Mouse (Mus musculus): ENCODE measurements at regions not wholly inside any gene's neighbourhood (a gene's known extent, or its start where the extent isn't known, plus 50 kb on each side); places are given as distances from the start of the nearest gene placed in this dataset.

GRCm38 (mm10) chr7:40275078-40275477 lies 623.0 kb upstream of the Vstm2b start:
- no peaks in the 10 kb centered on the region for H3K9me3 ChIP-seq (replicated peaks; ENCODE audit: control insufficient read depth, low read length)
- H3K4me3 ChIP-seq (replicated peaks; ENCODE audit: low read length) = no peak overlapping the region
- no peaks in the 10 kb centered on the region for H3K27me3 ChIP-seq (ENCODE audit: control insufficient read depth, insufficient read depth, low read length)
- H3K4me2 ChIP-seq (ENCODE audit: low read depth, low read length) = no peak overlapping the region
- H3K4me1 ChIP-seq (ENCODE audit: control insufficient read depth, insufficient read depth, low read length) = no peaks in the 10 kb centered on the region
- WGBS = 78% methylated on average over 9 of the region's 9 CpGs
- H3K27ac ChIP-seq (ENCODE audit: low read length) = no peak overlapping the region
- ATAC-seq (ENCODE audit: insufficient read depth, low FRiP score) = no peak
- H3K36me3 ChIP-seq (ENCODE audit: control insufficient read depth, insufficient read depth, low read length) = no peaks in the 10 kb centered on the region
- no peak overlapping the region for H3K9ac ChIP-seq (ENCODE audit: low read length)

- Histone ChIP-seq H3K27ac (ENCODE audit: low read length) (no peak overlapping the region), H3K9me3 (replicated peaks; ENCODE audit: control insufficient read depth, low read length) (no peaks in the 10 kb centered on the region), H3K4me2 (ENCODE audit: low read depth, low read length) (no peak overlapping the region), H3K4me3 (replicated peaks; ENCODE audit: low read length) (no peak overlapping the region), H3K9ac (ENCODE audit: low read length) (no peak overlapping the region), H3K4me1 (ENCODE audit: control insufficient read depth, insufficient read depth, low read length) (no peaks in the 10 kb centered on the region), H3K27me3 (ENCODE audit: control insufficient read depth, insufficient read depth, low read length) (no peaks in the 10 kb centered on the region), H3K36me3 (ENCODE audit: control insufficient read depth, insufficient read depth, low read length) (no peaks in the 10 kb centered on the region)
- no peak for ATAC-seq (ENCODE audit: insufficient read depth, low FRiP score)
- WGBS = 29% methylated on average over 4 of the region's 4 CpGs
These were observed 622.5 kb upstream of the Vstm2b start for GRCm38 (mm10) chr7:40275658-40276057.

GRCm38 (mm10) chr7:40276116-40276515 lies 622.0 kb upstream of the Vstm2b start:
- WGBS = 41% methylated on average over 5 of the region's 5 CpGs
- no peak overlapping the region for H3K9ac ChIP-seq (ENCODE audit: low read length)
- H3K36me3 ChIP-seq (ENCODE audit: control insufficient read depth, insufficient read depth, low read length) = no peaks in the 10 kb centered on the region
- H3K4me1 ChIP-seq (ENCODE audit: control insufficient read depth, insufficient read depth, low read length) = no peaks in the 10 kb centered on the region
- H3K27ac ChIP-seq (ENCODE audit: low read length) = no peak overlapping the region
- ATAC-seq (ENCODE audit: insufficient read depth, low FRiP score) = no peak
- no peak overlapping the region for H3K4me3 ChIP-seq (replicated peaks; ENCODE audit: low read length)
- H3K9me3 ChIP-seq (replicated peaks; ENCODE audit: control insufficient read depth, low read length) = no peaks in the 10 kb centered on the region
- H3K27me3 ChIP-seq (ENCODE audit: control insufficient read depth, insufficient read depth, low read length) = no peaks in the 10 kb centered on the region
- H3K4me2 ChIP-seq (ENCODE audit: low read depth, low read length) = no peak overlapping the region

GRCm38 (mm10) chr7:40290166-40290565 lies 608.0 kb upstream of the Vstm2b start:
- no peaks in the 10 kb centered on the region for H3K4me1 ChIP-seq (ENCODE audit: control insufficient read depth, insufficient read depth, low read length)
- H3K9ac ChIP-seq (ENCODE audit: low read length) = no peak overlapping the region
- no peaks in the 10 kb centered on the region for H3K9me3 ChIP-seq (replicated peaks; ENCODE audit: control insufficient read depth, low read length)
- H3K4me3 ChIP-seq (replicated peaks; ENCODE audit: low read length) = no peak overlapping the region
- H3K27ac ChIP-seq (ENCODE audit: low read length) = no peak overlapping the region
- whole genome bisulfite sequencing = 87% methylated on average over 3 of the region's 3 CpGs
- H3K27me3 ChIP-seq (ENCODE audit: control insufficient read depth, insufficient read depth, low read length) = no peaks in the 10 kb centered on the region
- ATAC-seq (ENCODE audit: insufficient read depth, low FRiP score) = no peak
- no peak overlapping the region for H3K4me2 ChIP-seq (ENCODE audit: low read depth, low read length)
- no peaks in the 10 kb centered on the region for H3K36me3 ChIP-seq (ENCODE audit: control insufficient read depth, insufficient read depth, low read length)

- ATAC-seq (ENCODE audit: insufficient read depth, low FRiP score) = no peak
- Histone ChIP-seq H3K9me3 (replicated peaks; ENCODE audit: control insufficient read depth, low read length) (no peaks in the 10 kb centered on the region), H3K27ac (ENCODE audit: low read length) (no peak overlapping the region), H3K4me3 (replicated peaks; ENCODE audit: low read length) (no peak overlapping the region), H3K4me1 (ENCODE audit: control insufficient read depth, insufficient read depth, low read length) (no peaks in the 10 kb centered on the region), H3K27me3 (ENCODE audit: control insufficient read depth, insufficient read depth, low read length) (no peaks in the 10 kb centered on the region), H3K9ac (ENCODE audit: low read length) (no peak overlapping the region), H3K36me3 (ENCODE audit: control insufficient read depth, insufficient read depth, low read length) (no peaks in the 10 kb centered on the region), H3K4me2 (ENCODE audit: low read depth, low read length) (no peak overlapping the region)
- WGBS = 19% methylated on average over 2 of the region's 2 CpGs
These were observed 587.6 kb upstream of the Vstm2b start for GRCm38 (mm10) chr7:40310558-40310957.

GRCm38 (mm10) chr7:40321171-40321570 lies 577.0 kb upstream of the Vstm2b start:
- WGBS = 71% methylated on average over 1 of the region's 1 CpGs
- Histone ChIP-seq H3K4me3 (replicated peaks; ENCODE audit: low read length) (no peak overlapping the region), H3K4me1 (ENCODE audit: control insufficient read depth, insufficient read depth, low read length) (no peaks in the 10 kb centered on the region), H3K27me3 (ENCODE audit: control insufficient read depth, insufficient read depth, low read length) (no peaks in the 10 kb centered on the region), H3K9ac (ENCODE audit: low read length) (no peak overlapping the region), H3K4me2 (ENCODE audit: low read depth, low read length) (no peak overlapping the region), H3K9me3 (replicated peaks; ENCODE audit: control insufficient read depth, low read length) (no peaks in the 10 kb centered on the region), H3K36me3 (ENCODE audit: control insufficient read depth, insufficient read depth, low read length) (no peaks in the 10 kb centered on the region), H3K27ac (ENCODE audit: low read length) (no peak overlapping the region)
- no peak for ATAC-seq (ENCODE audit: insufficient read depth, low FRiP score)

GRCm38 (mm10) chr7:40325188-40325705 lies 572.9 kb upstream of the Vstm2b start:
- WGBS = 72% methylated on average over 3 of the region's 3 CpGs

GRCm38 (mm10) chr7:40332455-40332854 lies 565.7 kb upstream of the Vstm2b start:
- H3K4me1 ChIP-seq (ENCODE audit: control insufficient read depth, insufficient read depth, low read length) = no peaks in the 10 kb centered on the region
- H3K4me2 ChIP-seq (ENCODE audit: low read depth, low read length) = no peak overlapping the region
- H3K4me3 ChIP-seq (replicated peaks; ENCODE audit: low read length) = no peak overlapping the region
- H3K9ac ChIP-seq (ENCODE audit: low read length) = no peak overlapping the region
- H3K36me3 ChIP-seq (ENCODE audit: control insufficient read depth, insufficient read depth, low read length) = no peaks in the 10 kb centered on the region
- WGBS = 28% methylated on average over 4 of the region's 4 CpGs
- no peak overlapping the region for H3K27ac ChIP-seq (ENCODE audit: low read length)
- H3K9me3 ChIP-seq (replicated peaks; ENCODE audit: control insufficient read depth, low read length) = no peaks in the 10 kb centered on the region
- no peak for ATAC-seq (ENCODE audit: insufficient read depth, low FRiP score)
- H3K27me3 ChIP-seq (ENCODE audit: control insufficient read depth, insufficient read depth, low read length) = no peaks in the 10 kb centered on the region

More at GRCm38 (mm10) chr7:40325188-40325705, 572.9 kb upstream of the Vstm2b start:
- H3K4me2 ChIP-seq (ENCODE audit: low read depth, low read length) = no peak overlapping the region
- H3K9me3 ChIP-seq (replicated peaks; ENCODE audit: control insufficient read depth, low read length) = no peaks in the 10 kb centered on the region
- no peak for ATAC-seq (ENCODE audit: insufficient read depth, low FRiP score)
- no peaks in the 10 kb centered on the region for H3K4me1 ChIP-seq (ENCODE audit: control insufficient read depth, insufficient read depth, low read length)
- H3K36me3 ChIP-seq (ENCODE audit: control insufficient read depth, insufficient read depth, low read length) = no peaks in the 10 kb centered on the region
- no peaks in the 10 kb centered on the region for H3K27me3 ChIP-seq (ENCODE audit: control insufficient read depth, insufficient read depth, low read length)
- no peak overlapping the region for H3K27ac ChIP-seq (ENCODE audit: low read length)
- no peak overlapping the region for H3K4me3 ChIP-seq (replicated peaks; ENCODE audit: low read length)
- H3K9ac ChIP-seq (ENCODE audit: low read length) = no peak overlapping the region

- H3K4me1 ChIP-seq (ENCODE audit: control insufficient read depth, insufficient read depth, low read length) = no peaks in the 10 kb centered on the region
- 51% methylated on average over 4 of the region's 4 CpGs for WGBS
- ATAC-seq (ENCODE audit: insufficient read depth, low FRiP score) = no peak
These were observed 545.8 kb upstream of the Vstm2b start for GRCm38 (mm10) chr7:40352306-40352705.

GRCm38 (mm10) chr7:40362719-40363118 lies 535.4 kb upstream of the Vstm2b start:
- ATAC-seq (ENCODE audit: insufficient read depth, low FRiP score) = no peak
- no peak overlapping the region for H3K4me3 ChIP-seq (replicated peaks; ENCODE audit: low read length)
- H3K36me3 ChIP-seq (ENCODE audit: control insufficient read depth, insufficient read depth, low read length) = no peaks in the 10 kb centered on the region
- no peak overlapping the region for H3K27ac ChIP-seq (ENCODE audit: low read length)
- H3K4me2 ChIP-seq (ENCODE audit: low read depth, low read length) = no peak overlapping the region
- H3K27me3 ChIP-seq (ENCODE audit: control insufficient read depth, insufficient read depth, low read length) = no peaks in the 10 kb centered on the region
- H3K4me1 ChIP-seq (ENCODE audit: control insufficient read depth, insufficient read depth, low read length) = no peaks in the 10 kb centered on the region
- H3K9ac ChIP-seq (ENCODE audit: low read length) = no peak overlapping the region
- WGBS = 24% methylated on average over 2 of the region's 2 CpGs
- H3K9me3 ChIP-seq (replicated peaks; ENCODE audit: control insufficient read depth, low read length) = no peaks in the 10 kb centered on the region

More at GRCm38 (mm10) chr7:40352306-40352705, 545.8 kb upstream of the Vstm2b start:
- Histone ChIP-seq H3K9me3 (replicated peaks; ENCODE audit: control insufficient read depth, low read length) (no peaks in the 10 kb centered on the region), H3K27me3 (ENCODE audit: control insufficient read depth, insufficient read depth, low read length) (no peaks in the 10 kb centered on the region), H3K9ac (ENCODE audit: low read length) (no peak overlapping the region), H3K36me3 (ENCODE audit: control insufficient read depth, insufficient read depth, low read length) (no peaks in the 10 kb centered on the region), H3K4me3 (replicated peaks; ENCODE audit: low read length) (no peak overlapping the region), H3K27ac (ENCODE audit: low read length) (no peak overlapping the region), H3K4me2 (ENCODE audit: low read depth, low read length) (no peak overlapping the region)
